Mouse (Mus musculus) forebrain, postnatal 0 days (tissue): ENCODE data around the gene Ostf1. TPM values are rescaled to one million over a fixed set of nuclear protein-coding genes. Genes with fewer than 3 reads are reported as not detected.

Experiments
- ATAC-seq: fragments of 200-750 bp; cut with Nextera tagmentation; 2 replicates; pipeline ENCODE4 v1.8.0; 2017; ENCODE audit warnings: mild to moderate bottlenecking, moderate library complexity
- DNase-seq: peaks from one replicate; pipeline ENCODE4 v3.0.0-alpha.2; 2015
- H3K27ac ChIP-seq: fragments of 300-500 bp; sonication (generic); 2 replicates; pipeline ENCODE4 v1.5.1; 2014; ENCODE audit warnings: low read depth, mild to moderate bottlenecking, antibody characterized with exemption, low read length, moderate library complexity, mixed read lengths
- H3K27me3 ChIP-seq: fragments of 300-500 bp; sonication (generic); 2 replicates; pipeline ENCODE4 v1.6.1; 2014; ENCODE audit warnings: mild to moderate bottlenecking, low read length, mixed read lengths; ENCODE audit not compliant: insufficient read depth
- H3K36me3 ChIP-seq: fragments of 300-500 bp; sonication (generic); 2 replicates; pipeline ENCODE4 v1.6.1; 2014; ENCODE audit warnings: mild to moderate bottlenecking, moderate library complexity; ENCODE audit not compliant: insufficient read depth
- H3K4me1 ChIP-seq: fragments of 300-500 bp; sonication (generic); 2 replicates; pipeline ENCODE4 v1.6.1; 2014; ENCODE audit warnings: antibody characterized with exemption; ENCODE audit not compliant: insufficient read depth
- H3K4me2 ChIP-seq: fragments of 300-500 bp; sonication (generic); 2 replicates; pipeline ENCODE4 v1.6.1; 2014; ENCODE audit warnings: low read depth, mild to moderate bottlenecking, moderate library complexity
- H3K4me3 ChIP-seq: fragments of 300-500 bp; sonication (generic); 2 replicates; pipeline ENCODE4 v1.5.1; 2014; ENCODE audit warnings: low read depth, low read length, mixed read lengths
- H3K9ac ChIP-seq: fragments of 300-500 bp; sonication (generic); 2 replicates; pipeline ENCODE4 v1.6.1; 2014; ENCODE audit warnings: mild to moderate bottlenecking
- H3K9me3 ChIP-seq: fragments of 300-500 bp; sonication (generic); 2 replicates; pipeline ENCODE4 v1.6.1; 2016; ENCODE audit warnings: low read length
- CTCF ChIP-seq: sonication (generic); IDR thresholded peaks from 2 replicates; pipeline ENCODE4 v1.5.1; 2016; ENCODE audit warnings: antibody characterized with exemption, control low read depth, low read depth
- WGBS: fragments of 180-500 bp; shearing (Covaris S2); extraction: QIAGEN DNeasy Blood & Tissue Kit; methylation state at CpG from one replicate; pipeline ENCODE4 v1.1.7; 2014; 5-methylcytosine and 5-hydroxymethylcytosine counted together
- polyA plus RNA-seq: library from polyadenylated mRNA; unstranded; fragments of >200 nt; fragmentation: Nextera tagmentation; extraction: Ambion mirVana; gene quantifications from 2 replicates; pipeline ENCODE4 v1.2.1, GENCODE M21; 2015
- total RNA-seq: library from RNA; depleted of rRNA; stranded (reverse); fragments of >200 nt; gene quantifications from 2 replicates; pipeline ENCODE4 v1.2.3, GENCODE M21; 2014

Ostf1 gene
- total and polyA plus RNA-seq, 2 experiments from 2014 or later = 30.8 to 37.7 TPM

GRCm38 (mm10) chr19:18646397-18646796, 14.8 kb upstream of the Ostf1 start:
- no peaks in the 10 kb centered on the region for H3K27me3 ChIP-seq
- no peak overlapping the region for H3K4me2 ChIP-seq
- no peak overlapping the region for H3K9ac ChIP-seq
- H3K4me3 ChIP-seq = no peak overlapping the region
- ATAC-seq (no peak), DNase-seq (no peak)
- WGBS = 68% methylated on average over 3 of the region's 3 CpGs
- no peaks in the 10 kb centered on the region for H3K4me1 ChIP-seq
- no peak overlapping the region for H3K27ac ChIP-seq
- no peak for TF ChIP-seq CTCF
- no peaks in the 10 kb centered on the region for H3K36me3 ChIP-seq
- H3K9me3 ChIP-seq = no peaks in the 10 kb centered on the region

DNA sequence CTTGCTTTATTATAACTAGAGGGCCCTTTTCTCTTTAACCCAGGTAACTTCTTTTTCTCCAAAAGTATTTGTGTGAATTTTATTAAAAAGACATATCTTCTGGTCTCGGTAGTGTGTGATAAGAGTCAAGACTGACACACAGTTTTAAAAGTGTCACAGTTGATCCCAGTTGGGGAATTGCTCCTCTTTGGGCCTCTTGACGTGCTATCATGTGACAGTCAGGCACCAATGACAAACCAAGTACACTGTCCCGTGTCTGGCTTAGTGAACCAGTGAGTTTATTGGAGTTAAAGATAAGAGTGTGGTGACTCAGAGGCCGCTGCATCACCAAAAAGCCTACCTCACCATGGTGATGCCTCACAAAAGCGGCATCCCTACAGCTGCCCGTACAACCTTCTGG, 12.5 kb upstream of the Ostf1 start:
- WGBS = 84% methylated on average over 6 of the region's 6 CpGs
- no peak for TF ChIP-seq CTCF
- no peak overlapping the region for H3K9ac ChIP-seq

GRCm38 (mm10) chr19:18643411-18643810, 11.8 kb upstream of the Ostf1 start:
- DNase-seq (no peak), ATAC-seq (no peak)
- 59% methylated on average over 4 of the region's 4 CpGs for WGBS
- Histone ChIP-seq H3K4me3 (no peak overlapping the region), H3K27ac (no peak overlapping the region), H3K4me1 (no peaks in the 10 kb centered on the region), H3K9ac (no peak overlapping the region), H3K27me3 (no peaks in the 10 kb centered on the region), H3K4me2 (no peak overlapping the region), H3K36me3 (no peaks in the 10 kb centered on the region), H3K9me3 (no peaks in the 10 kb centered on the region)
- TF ChIP-seq CTCF = no peak

More for the DNA sequence above, 12.5 kb upstream of the Ostf1 start:
- no peak overlapping the region for H3K27ac ChIP-seq
- H3K4me2 ChIP-seq = no peak overlapping the region
- H3K4me1 ChIP-seq = no peaks in the 10 kb centered on the region
- ATAC-seq = no peak
- H3K4me3 ChIP-seq = no peak overlapping the region
- DNase-seq = no peak
- no peaks in the 10 kb centered on the region for H3K9me3 ChIP-seq
- H3K36me3 ChIP-seq = no peaks in the 10 kb centered on the region
- no peaks in the 10 kb centered on the region for H3K27me3 ChIP-seq

GRCm38 (mm10) chr19:18641001-18641400, 9.4 kb upstream of the Ostf1 start:
- ATAC-seq (no peak), DNase-seq (no peak)
- H3K4me2 ChIP-seq = no peak overlapping the region
- H3K4me3 ChIP-seq = no peak overlapping the region
- WGBS = 86% methylated on average over 4 of the region's 4 CpGs
- no peaks in the 10 kb centered on the region for H3K36me3 ChIP-seq
- no peak overlapping the region for H3K27ac ChIP-seq
- TF ChIP-seq CTCF = no peak
- no peaks in the 10 kb centered on the region for H3K27me3 ChIP-seq
- no peaks in the 10 kb centered on the region for H3K9me3 ChIP-seq
- no peaks in the 10 kb centered on the region for H3K4me1 ChIP-seq
- no peak overlapping the region for H3K9ac ChIP-seq

DNA sequence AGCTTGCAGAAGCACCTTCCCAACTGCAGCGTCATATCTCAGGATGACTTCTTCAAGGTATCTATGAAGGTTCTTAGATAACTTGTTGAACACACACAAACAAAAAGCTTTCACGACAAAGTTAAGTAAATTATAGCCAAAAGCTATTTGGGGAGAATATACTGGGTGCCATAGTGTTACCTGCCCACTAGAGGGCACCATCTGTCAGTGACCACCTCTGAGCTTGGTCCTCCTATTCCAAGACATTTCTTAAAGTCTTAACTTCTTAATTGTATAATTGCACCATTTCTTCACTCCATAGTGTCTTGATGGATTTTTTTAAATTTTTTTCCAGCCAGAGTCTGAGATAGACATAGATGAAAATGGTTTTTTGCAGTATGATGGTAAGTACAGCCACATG, 7.9 kb upstream of the Ostf1 start:
- Histone ChIP-seq H3K27me3 (no peaks in the 10 kb centered on the region), H3K4me1 (no peaks in the 10 kb centered on the region), H3K4me3 (no peak overlapping the region), H3K4me2 (no peak overlapping the region), H3K27ac (no peak overlapping the region), H3K9ac (no peak overlapping the region), H3K36me3 (no peaks in the 10 kb centered on the region), H3K9me3 (no peaks in the 10 kb centered on the region)
- ATAC-seq (no peak), DNase-seq (no peak)
- 33% methylated on average over 2 of the region's 2 CpGs for WGBS
- peak; percentile 42 for TF ChIP-seq CTCF

GRCm38 (mm10) chr19:18638949-18639348, 7.3 kb upstream of the Ostf1 start:
- no peaks in the 10 kb centered on the region for H3K4me1 ChIP-seq
- ATAC-seq = no peak
- no peaks in the 10 kb centered on the region for H3K27me3 ChIP-seq
- no peak for DNase-seq
- no peak overlapping the region for H3K4me2 ChIP-seq
- H3K36me3 ChIP-seq = no peaks in the 10 kb centered on the region
- no peak for TF ChIP-seq CTCF
- H3K27ac ChIP-seq = no peak overlapping the region
- H3K4me3 ChIP-seq = no peak overlapping the region
- 81% methylated on average over 5 of the region's 5 CpGs for WGBS
- H3K9ac ChIP-seq = no peak overlapping the region
- no peaks in the 10 kb centered on the region for H3K9me3 ChIP-seq

- ATAC-seq = no peak
- Histone ChIP-seq H3K9me3 (no peaks in the 10 kb centered on the region), H3K4me1 (no peaks in the 10 kb centered on the region), H3K4me2 (no peak overlapping the region), H3K36me3 (no peaks in the 10 kb centered on the region), H3K9ac (no peak overlapping the region), H3K4me3 (no peak overlapping the region), H3K27me3 (no peaks in the 10 kb centered on the region), H3K27ac (no peak overlapping the region)
- no peak for DNase-seq
- no peak for TF ChIP-seq CTCF
- 87% methylated on average over 5 of the region's 5 CpGs for WGBS
Measured at GRCm38 (mm10) chr19:18637954-18638353, 6.3 kb upstream of the Ostf1 start.
